Mouse (Mus musculus) T-helper 2 cell (primary cell): ENCODE data around the gene Eppin.

Experiments
- in situ Hi-C: fragments of 300-600 bp; cut with MboI, MseI; formaldehyde crosslinking; loops from one replicate; pipeline ENCODE4 v1.15.1; 2025; ENCODE audit warnings: high pct_unique_total_duplicates

Eppin gene

DNA sequence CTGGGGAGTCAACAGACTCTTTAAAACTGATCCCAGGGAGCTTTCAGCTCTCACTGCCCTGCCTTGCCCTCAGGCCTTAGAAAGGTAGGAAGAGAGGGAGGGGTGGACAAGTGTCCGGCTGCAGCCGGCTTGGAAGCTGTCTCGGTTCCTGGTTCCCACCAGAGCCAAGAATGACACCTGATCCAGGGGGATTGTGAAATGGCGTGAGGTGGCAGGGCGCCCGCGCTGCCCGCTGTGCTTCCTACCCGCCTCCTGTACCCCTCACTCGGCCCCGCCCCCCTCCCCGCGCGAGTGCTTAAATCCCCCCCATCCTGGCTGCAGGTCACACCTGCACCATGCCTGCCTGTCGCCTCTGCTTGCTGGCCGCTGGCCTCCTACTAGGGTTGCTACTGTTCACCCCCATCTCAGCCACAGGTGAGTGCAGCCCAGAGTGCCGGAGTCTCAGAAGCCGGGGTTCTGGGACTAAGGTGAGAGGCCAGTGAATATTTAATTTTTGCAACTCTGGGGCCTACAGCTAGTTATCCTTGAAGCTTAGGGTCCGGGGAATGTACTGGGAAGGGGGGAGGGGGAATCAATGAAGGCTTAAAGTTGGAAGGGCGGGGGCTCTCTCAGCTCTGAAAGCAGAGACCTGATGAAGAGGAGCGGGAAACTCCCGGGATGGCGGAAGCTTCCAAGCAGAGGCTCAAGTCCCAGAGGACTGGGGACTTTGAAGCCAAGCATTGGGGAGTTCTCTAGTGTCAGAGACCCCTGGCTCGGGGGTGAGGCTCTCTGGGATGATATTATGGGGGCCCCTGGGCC lies 30.8 kb downstream of the Eppin start, which contains the start of gene Wfdc2:
Gene Wfdc2, plus strand, starts transcription at position 23 of the 798 bp plus-strand sequence.
- in situ Hi-C loops = no loop called here

DNA sequence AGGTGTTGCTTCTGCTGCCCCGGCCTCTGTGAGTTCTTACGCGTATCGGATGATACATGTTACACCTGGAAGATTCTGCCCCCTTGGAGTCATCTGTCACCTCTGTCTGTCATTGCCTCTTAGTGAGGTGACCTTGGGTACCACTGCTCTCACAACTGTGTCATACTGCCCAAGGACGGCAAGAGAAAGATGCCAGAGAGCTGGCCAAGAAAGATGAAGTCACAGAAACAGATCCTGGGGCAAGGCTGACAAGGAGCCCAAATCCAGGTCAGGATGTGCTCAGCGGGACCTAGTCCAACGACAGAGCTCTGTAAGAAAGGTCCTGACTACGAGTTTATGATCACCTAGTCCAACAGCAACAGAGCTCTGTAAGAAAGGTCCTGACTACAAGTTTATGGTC lies 33.3 kb downstream of the Eppin start:
- in situ Hi-C loops = no loop called here

DNA sequence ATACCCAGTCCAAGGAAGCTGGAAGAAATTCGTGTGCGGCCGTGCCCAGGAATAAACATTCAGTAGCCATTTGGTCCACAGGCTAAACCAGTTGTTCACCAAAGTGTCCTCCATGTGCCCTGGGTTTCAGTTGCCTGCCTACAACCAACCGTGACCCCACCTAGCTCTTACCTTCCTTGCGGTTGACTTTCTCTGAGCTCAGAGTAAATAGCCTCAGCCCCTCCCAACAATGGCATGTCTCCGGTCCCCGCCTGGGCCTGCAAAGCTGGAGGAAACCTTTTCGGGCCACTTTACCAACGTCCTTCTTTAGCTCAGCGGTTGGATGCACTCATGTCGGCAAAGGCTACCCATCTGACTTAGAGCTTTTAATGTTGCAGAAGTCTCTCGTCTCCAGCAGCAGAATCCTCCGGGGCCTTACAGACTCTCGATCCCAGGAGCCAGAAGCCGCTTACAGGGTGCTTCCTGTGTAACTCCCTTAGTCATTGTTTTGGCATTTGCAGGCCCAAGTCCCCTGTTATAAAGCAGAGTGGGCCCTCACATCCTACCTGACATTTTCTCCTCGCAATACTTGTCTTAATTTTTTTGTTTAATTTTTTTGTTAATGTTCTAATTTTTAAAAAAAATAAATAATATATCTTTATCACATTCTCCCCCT lies 34.3 kb downstream of the Eppin start:
- in situ Hi-C loops = no loop called here

DNA sequence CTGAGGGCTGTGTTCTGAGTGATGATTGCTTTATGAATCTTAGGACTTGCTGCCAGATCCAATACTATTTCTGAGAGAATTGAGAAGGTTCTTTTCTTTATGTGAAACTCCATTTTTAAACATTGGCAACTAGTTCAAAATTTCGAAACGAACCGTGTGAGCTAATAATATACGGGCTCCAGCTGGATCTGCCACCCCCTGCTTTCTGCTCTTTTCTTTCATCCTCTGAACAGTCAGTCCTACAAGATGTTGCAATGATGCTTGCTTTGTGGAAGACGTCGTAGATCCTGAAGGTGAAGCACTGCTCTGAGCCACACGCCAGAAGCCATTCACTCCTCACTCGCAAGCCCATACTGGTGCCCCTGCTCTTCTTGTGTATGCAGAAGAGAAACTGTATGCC lies 35.0 kb downstream of the Eppin start:
- in situ Hi-C loops = no loop called here

DNA sequence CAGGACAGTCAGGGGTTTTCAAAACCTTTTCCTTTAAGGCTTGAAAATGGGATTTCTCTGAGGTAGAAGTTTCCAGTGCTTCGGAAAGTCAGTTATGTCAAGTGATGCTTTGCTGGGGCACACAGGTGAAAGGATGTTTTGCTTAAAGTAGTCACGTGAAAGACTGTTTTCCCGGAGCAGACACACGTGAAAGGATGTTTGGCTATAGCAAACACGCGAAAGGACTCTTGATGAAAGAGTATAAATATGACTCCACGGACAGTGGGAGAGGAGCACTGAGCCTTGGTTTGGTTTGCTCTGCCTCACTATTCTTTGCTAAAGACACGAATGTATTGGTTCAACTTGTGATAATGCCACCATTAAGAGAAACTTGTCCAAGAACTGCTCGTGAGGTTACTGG lies 41.9 kb downstream of the Eppin start:
- in situ Hi-C loops = no loop called here

DNA sequence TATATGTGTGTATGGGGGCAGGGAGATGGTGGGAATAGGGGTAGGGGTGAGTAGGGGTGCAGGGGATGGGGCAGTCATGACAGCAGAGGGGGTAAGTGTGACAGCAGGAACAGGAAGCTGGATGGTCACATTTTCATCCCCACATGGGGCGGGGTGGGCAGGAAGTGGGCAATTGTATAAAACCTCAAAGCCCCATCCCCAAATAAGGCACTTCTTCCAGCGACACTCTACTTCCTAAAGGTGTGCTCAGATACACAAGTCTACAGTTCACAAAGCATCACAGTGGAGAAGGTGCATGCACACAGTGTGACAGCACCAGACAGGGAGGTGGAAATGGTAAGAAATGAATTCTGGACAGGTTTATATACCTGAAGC lies 42.5 kb downstream of the Eppin start:
- in situ Hi-C loops = no loop called here

DNA sequence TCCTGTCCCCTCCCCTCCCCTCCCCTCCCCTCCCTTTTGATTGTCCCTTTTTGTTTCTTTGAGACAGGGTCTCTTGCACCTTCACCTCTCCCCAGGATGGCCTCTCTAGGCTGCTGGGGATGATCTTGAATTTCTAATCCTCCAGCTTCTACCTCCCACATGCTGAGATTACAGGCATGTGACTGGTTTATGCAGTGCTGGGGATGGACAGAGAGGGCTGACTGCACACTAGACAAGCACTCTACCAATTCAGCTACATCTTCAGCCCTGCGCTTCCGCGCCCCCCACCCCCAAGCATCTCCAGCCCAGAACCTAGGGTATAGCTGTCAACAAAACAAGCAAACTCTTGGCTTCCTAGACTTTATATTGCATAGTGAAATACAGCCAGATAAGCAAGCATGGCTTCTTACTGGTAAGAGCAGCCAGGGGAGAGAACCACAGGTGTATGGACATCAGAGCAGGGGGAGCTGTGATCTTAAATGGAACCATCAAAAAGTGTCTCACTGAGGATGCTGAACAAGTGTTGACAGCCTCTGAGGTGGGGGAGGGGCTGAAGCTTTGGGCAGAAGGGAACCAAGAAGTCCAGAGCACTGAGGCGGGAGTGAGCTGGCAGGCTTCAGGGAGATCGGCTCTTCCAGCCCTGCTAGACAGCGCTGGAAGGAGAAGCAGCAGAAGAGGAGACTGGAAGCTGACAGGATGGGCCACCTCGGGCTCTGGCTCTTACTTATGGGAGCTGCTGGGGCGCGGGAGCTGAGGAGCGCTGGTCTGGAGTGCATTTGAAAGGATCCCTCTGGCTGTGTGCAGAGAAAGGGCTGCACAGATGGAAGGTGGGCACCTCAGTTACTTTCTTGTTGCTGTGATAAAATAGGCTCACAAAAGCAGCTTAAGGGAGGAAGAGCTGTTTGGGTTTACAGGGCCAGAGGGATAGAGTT lies 43.2 kb downstream of the Eppin start:
- in situ Hi-C loops = no loop called here

DNA sequence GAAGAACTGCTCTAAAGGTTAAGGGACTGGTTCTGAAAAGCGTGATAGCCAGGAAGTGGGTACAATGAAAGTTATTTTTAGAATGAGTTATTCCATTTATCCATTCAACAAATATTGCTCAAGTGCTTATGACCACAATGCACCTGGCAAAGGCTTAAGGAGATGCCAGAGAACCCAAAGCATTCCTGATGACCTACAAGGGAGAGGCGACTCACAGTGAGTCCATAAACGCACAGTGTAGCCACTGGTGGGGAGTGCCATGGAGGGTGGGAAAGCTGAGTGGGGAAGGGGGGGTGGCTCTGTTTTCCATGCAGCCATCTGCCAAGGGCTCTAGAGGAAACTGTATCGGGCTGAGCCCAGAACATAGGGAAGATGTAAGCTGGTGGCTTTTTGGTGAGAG lies 44.1 kb downstream of the Eppin start:
- in situ Hi-C loops = no loop called here

DNA sequence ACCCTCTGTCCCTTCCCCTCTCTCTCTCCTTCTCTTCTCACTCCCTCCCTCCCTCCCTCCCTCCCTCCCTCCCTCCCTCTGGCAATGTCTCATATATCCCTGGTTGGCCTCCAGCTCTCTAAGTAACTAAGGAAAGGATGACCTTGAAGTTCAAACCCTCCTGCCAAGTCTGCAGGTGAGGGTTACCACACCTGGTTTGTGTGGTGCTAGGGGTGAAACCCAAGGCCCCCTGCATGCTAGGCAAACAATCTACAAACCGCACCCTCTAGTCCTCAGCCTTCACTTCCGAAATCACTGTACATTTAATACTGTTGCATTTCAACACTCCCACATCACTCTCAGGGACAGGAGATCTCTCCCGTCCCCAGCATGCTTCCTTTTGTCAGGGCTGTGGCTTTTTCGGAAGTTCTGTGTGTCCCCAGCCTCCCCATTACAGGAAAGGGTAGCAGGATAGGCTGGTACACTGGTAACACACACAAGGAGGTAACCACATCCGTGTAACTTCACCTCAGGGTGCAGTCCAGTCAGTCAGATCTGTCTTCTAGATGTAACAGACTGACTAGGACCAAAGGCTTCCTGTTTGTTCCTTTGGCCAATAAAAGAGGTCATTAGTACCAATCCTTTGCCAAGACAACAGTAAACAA lies 48.8 kb downstream of the Eppin start:
- in situ Hi-C loops = no loop called here

DNA sequence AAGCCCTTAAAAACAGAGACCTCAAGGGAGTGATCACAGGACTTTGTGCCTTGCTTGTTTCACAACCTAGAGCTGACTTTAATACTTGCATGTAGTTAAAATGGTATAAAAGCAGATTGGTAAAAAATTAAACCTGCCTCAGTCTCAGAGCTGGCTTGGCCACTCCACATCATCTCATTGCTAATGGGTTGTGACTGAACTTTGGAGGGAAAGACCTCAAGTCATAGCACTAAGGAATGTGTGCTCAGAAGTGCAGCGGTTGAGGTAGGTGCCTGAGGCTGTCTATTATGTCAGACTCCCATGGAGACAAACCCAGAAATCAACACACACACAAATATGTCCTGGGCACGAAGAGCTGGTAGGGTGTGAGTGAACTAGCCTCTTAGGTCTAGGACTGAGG lies 49.6 kb downstream of the Eppin start:
- in situ Hi-C loops = no loop called here

DNA sequence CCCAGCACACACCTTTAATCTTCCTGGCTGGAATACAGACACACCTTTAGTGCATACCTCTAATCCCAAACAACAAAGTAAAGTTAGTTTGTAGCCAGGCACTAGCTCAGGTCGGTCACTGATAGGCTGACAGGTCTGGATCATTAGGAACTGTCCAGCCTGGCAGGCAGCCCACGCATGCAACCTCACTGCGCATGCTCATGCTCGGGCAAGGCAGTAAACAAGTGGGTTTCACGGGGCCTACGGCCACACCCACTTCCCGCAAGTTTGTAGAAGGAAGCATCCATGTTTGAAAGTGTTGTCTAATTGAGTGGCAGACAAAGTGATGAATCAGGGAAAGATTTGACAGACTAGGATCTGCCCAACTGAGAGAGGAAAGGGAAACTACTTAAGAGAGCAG lies 50.8 kb downstream of the Eppin start:
- in situ Hi-C loops = no loop called here

DNA sequence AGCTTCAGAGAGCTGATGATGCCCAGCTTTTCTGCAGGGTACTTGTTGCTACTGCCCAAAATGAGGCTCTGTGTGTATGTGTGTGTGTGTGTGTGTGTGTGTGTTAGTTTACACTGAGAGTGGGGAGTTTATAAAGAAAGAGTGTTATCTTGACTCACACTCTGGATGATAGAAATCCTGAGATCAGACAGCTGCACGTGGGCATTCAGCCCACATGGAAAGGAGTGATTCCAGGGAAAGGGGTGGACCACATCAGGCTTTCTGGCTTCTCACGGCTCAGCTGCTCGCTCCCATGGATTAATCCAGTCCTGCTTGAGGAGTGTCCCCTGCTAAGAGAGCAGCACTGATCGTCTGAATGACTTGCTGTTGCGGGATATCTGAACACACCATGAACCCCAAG lies 51.3 kb downstream of the Eppin start:
- in situ Hi-C loops = no loop called here

DNA sequence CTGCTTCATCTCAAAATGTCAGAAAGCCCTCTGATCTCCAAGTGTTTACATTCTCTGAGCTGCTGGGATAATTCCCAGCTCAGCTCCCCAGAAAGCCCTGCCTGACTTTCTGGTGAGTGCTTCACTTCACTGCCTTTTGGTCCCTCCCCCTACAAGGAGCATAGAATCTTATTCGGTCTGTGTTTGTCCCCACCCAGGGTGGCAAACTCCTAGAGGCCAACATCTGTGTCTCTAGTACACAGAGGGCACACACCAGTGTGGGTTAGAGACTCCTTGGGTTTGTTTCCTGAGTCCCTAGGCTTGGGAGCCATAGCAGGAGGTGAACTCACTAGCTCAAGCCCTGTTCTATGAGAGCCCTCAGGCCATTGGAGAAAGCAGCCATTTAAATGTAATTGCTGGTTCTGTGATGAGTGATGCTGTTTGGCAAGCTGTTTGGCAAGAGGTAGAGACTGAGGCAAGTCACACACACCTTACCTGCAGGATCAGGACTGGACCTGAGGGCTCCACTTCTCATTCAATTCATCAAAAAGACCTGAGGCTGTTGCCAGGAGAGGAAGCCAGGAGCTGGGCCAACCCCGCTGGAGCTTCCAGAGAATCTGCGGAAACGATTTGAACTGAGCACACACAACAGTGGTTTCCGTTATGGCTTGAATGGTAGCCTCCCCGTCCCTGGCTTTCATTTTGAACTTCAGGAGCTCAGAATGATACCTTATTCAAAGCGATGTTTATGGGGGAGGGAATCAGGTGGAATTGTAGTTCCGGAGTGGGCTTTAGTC lies 52.6 kb downstream of the Eppin start:
- in situ Hi-C loops = no loop called here
